Comparison of ENCODE assay signal across 8 mouse cellular contexts in genomic region chr11:3201326-3202230, GRCm38 (mm10). TPM values are rescaled to one million over a fixed set of nuclear protein-coding genes. Genes with fewer than 3 reads are reported as not detected.
A peak's percentile ranks its signal among the peaks of the same experiment; 100 is the strongest.
DNase-seq lines count a peak whose midpoint lies in the region; ATAC-seq and TF ChIP-seq lines count a peak whose summit lies in the region.

No protein-coding gene starts in this region.

- ATAC-seq in hindbrain, embryonic 11.5 days (ENCODE audit: low FRiP score) = no peak
- peak; percentile 5 for ATAC-seq in liver, embryonic 16.5 days (ENCODE audit: low read depth)
- no peak for ATAC-seq in neural tube, embryonic 15.5 days (ENCODE audit: low FRiP score)

- DNase-seq in gastrocnemius, adult 18-20 months (ENCODE audit: low spot score) = peak; percentile 5
- DNase-seq in gastrocnemius, adult 8-10 months (ENCODE audit: low spot score in 2 of 2) = no peak
- DNase-seq in hindbrain, embryonic 11.5 days (ENCODE audit: low spot score) = no peak
- no peak for DNase-seq in left cerebral cortex, adult 11 months (ENCODE audit: low spot score)

- H3K4me3 ChIP-seq in ES-Bruce4 (ENCODE audit: low read depth, low read length) = peak overlapping the region; percentile 85
- H3K4me3 ChIP-seq in cortical plate, adult 2 months (ENCODE audit: insufficient read depth, low read length) = peak overlapping the region; percentile 75
- H3K4me3 ChIP-seq in hindbrain, embryonic 11.5 days (ENCODE audit: low read depth, low read length) = peak overlapping the region; percentile 35
- H3K4me3 ChIP-seq in liver, embryonic 16.5 days (ENCODE audit: low read depth, low read length) = peak overlapping the region; percentile 59
- H3K4me3 ChIP-seq in neural tube, embryonic 15.5 days (replicated peaks) = peak overlapping the region; percentile 40

- H3K4me2 ChIP-seq in hindbrain, embryonic 11.5 days (replicated peaks; ENCODE audit: low read depth, low read length) = peak overlapping the region; percentile 1
- peak overlapping the region; percentile 22 for H3K4me2 ChIP-seq in liver, embryonic 16.5 days (ENCODE audit: low read depth, low read length)
- peak overlapping the region; percentile 36 for H3K4me2 ChIP-seq in neural tube, embryonic 15.5 days

- H3K4me1 ChIP-seq in ES-Bruce4 (ENCODE audit: control insufficient read depth, insufficient read depth, low read length) = no peaks in the 10 kb centered on the region
- H3K4me1 ChIP-seq in cortical plate, adult 2 months (ENCODE audit: control insufficient read depth, insufficient read depth, low read length) = peaks cover 3% of the 10 kb centered on the region
- H3K4me1 ChIP-seq in hindbrain, embryonic 11.5 days (replicated peaks; ENCODE audit: control insufficient read depth, insufficient read depth, low read length) = no peaks in the 10 kb centered on the region
- H3K4me1 ChIP-seq in liver, embryonic 16.5 days (ENCODE audit: control insufficient read depth, low read depth, low read length) = no peaks in the 10 kb centered on the region; the same call in 1 of the 2 replicates
- H3K4me1 ChIP-seq in neural tube, embryonic 15.5 days = peaks cover 11% of the 10 kb centered on the region

- H3K9me3 ChIP-seq in ES-Bruce4 (replicated peaks; ENCODE audit: control insufficient read depth, insufficient read depth, low read length, poor library complexity, severe bottlenecking) = no peaks in the 10 kb centered on the region
- H3K9me3 ChIP-seq in hindbrain, embryonic 11.5 days (ENCODE audit: control insufficient read depth, low read length) = no peaks in the 10 kb centered on the region
- H3K9me3 ChIP-seq in liver, embryonic 16.5 days (replicated peaks; ENCODE audit: control insufficient read depth, low read length) = no peaks in the 10 kb centered on the region
- H3K9me3 ChIP-seq in neural tube, embryonic 15.5 days (replicated peaks) = no peaks in the 10 kb centered on the region

- no peak for TF ChIP-seq CTCF in ES-Bruce4 (IDR thresholded peaks at IDR 0.05; ENCODE audit: low read depth, low read length)
- no peak for TF ChIP-seq CTCF in cortical plate, adult 2 months (IDR thresholded peaks at IDR 0.05; ENCODE audit: extremely low read depth, insufficient read depth, low read length)

- peaks cover 11% of the 10 kb centered on the region for H3K36me3 ChIP-seq in ES-Bruce4 (ENCODE audit: control insufficient read depth, insufficient read depth, low read length, poor library complexity, severe bottlenecking)
- peaks cover 2% of the 10 kb centered on the region; the same call in 1 of the 2 replicates for H3K36me3 ChIP-seq in hindbrain, embryonic 11.5 days (ENCODE audit: control insufficient read depth, insufficient read depth, low read length)
- peaks cover 9% of the 10 kb centered on the region for H3K36me3 ChIP-seq in liver, embryonic 16.5 days (ENCODE audit: control insufficient read depth, insufficient read depth)
- peaks cover 13% of the 10 kb centered on the region for H3K36me3 ChIP-seq in neural tube, embryonic 15.5 days

- TF ChIP-seq EP300 in ES-Bruce4 (IDR thresholded peaks at IDR 0.05; ENCODE audit: insufficient read depth, low read depth, low read length) = no peak

- H3K27ac ChIP-seq in ES-Bruce4 (ENCODE audit: insufficient read depth, low read length) = peak overlapping the region; percentile 48; the same call in 1 of the 2 replicates
- peak overlapping the region; percentile 100 for H3K27ac ChIP-seq in cortical plate, adult 2 months (ENCODE audit: insufficient read depth, low read length)
- no peak overlapping the region for H3K27ac ChIP-seq in hindbrain, embryonic 11.5 days (ENCODE audit: low read depth, low read length)
- H3K27ac ChIP-seq in liver, embryonic 16.5 days (ENCODE audit: low read length) = 0 out of 2 replicates have a peak overlapping the region, but pooled peaks have one; percentile 2
- peak overlapping the region; percentile 71; the same call in 1 of the 2 replicates for H3K27ac ChIP-seq in neural tube, embryonic 15.5 days (replicated peaks)

- H3K9ac ChIP-seq in ES-Bruce4 (ENCODE audit: low read depth, poor library complexity, severe bottlenecking) = peak overlapping the region; percentile 66
- H3K9ac ChIP-seq in hindbrain, embryonic 11.5 days (ENCODE audit: low read depth, low read length) = no peak overlapping the region
- peak overlapping the region; percentile 20 for H3K9ac ChIP-seq in liver, embryonic 16.5 days (ENCODE audit: low read depth, low read length)
- H3K9ac ChIP-seq in neural tube, embryonic 15.5 days (replicated peaks) = no peak overlapping the region

- no peaks in the 10 kb centered on the region for H3K27me3 ChIP-seq in ES-Bruce4 (ENCODE audit: control insufficient read depth, insufficient read depth, low read length, poor library complexity, severe bottlenecking)
- no peaks in the 10 kb centered on the region for H3K27me3 ChIP-seq in hindbrain, embryonic 11.5 days (ENCODE audit: control insufficient read depth, insufficient read depth, low read length)
- no peaks in the 10 kb centered on the region for H3K27me3 ChIP-seq in liver, embryonic 16.5 days (ENCODE audit: control insufficient read depth, insufficient read depth, low read depth, low read length)
- no peaks in the 10 kb centered on the region for H3K27me3 ChIP-seq in neural tube, embryonic 15.5 days (replicated peaks)

- no peak for TF ChIP-seq POLR2A in ES-Bruce4 (IDR thresholded peaks at IDR 0.05; ENCODE audit: insufficient read depth, low read length)
- TF ChIP-seq POLR2A in cortical plate, adult 2 months (IDR thresholded peaks at IDR 0.05; ENCODE audit: extremely low read depth, insufficient read depth, low read length) = no peak

- 8% methylated on average over 16 of the region's 16 CpGs for WGBS in hindbrain, embryonic 11.5 days
- 4% methylated on average over 16 of the region's 16 CpGs for WGBS in liver, embryonic 16.5 days (ENCODE audit: insufficient replicate concordance)
- 8% methylated on average over 16 of the region's 16 CpGs for WGBS in neural tube, embryonic 15.5 days

RNA-seq across cellular contexts. Expression of gene Eif4enif1, which starts 0.6 kb away (rescaled TPM):
- 10 to 100 TPM; 32.9 to 38.2 TPM for total RNA-seq in gastrocnemius, adult 18-20 months (2021)
- 10 to 100 TPM; 27.6 to 39.3 (median 31.4) TPM for total RNA-seq in gastrocnemius, adult 8-10 months (2022)
- 85.6 and 99.9 TPM in 2 replicates for polyA plus RNA-seq in ES-Bruce4 (2011; ENCODE audit: insufficient read depth, insufficient read length, low read depth, missing spikeins)
- 48.1 and 55.8 TPM in 2 replicates for polyA plus RNA-seq in cortical plate, adult 2 months (2012; rRNA removed)
- polyA plus RNA-seq in hindbrain, embryonic 11.5 days (2014; fragmentation: Nextera tagmentation; extraction: Ambion mirVana) = 55.8 and 69.4 TPM in 2 replicates
- 18.5 and 18.7 TPM in 2 replicates for polyA plus RNA-seq in liver, embryonic 16.5 days (2015; fragmentation: Nextera tagmentation; extraction: Ambion mirVana)
- polyA plus RNA-seq in neural tube, embryonic 15.5 days (2015; fragmentation: Nextera tagmentation; extraction: Ambion mirVana) = 48.1 and 53.1 TPM in 2 replicates

RNA-seq across cellular contexts. Expression of gene Sfi1, which starts 8.3 kb away (rescaled TPM):
- 10 to 100 TPM in 1 of 2 experiments, 1 to 10 TPM in 1; 9.8 to 12.4 TPM for total RNA-seq in gastrocnemius, adult 18-20 months (2021)
- 10 to 100 TPM in 2 of 4 experiments, 1 to 10 TPM in 2; 7.8 to 12.1 (median 9.6) TPM for total RNA-seq in gastrocnemius, adult 8-10 months (2022)
- 17.1 and 21.8 TPM in 2 replicates for polyA plus RNA-seq in ES-Bruce4 (2011; ENCODE audit: insufficient read depth, insufficient read length, low read depth, missing spikeins)
- polyA plus RNA-seq in cortical plate, adult 2 months (2012; rRNA removed) = 34.7 and 43.1 TPM in 2 replicates
- polyA plus RNA-seq in hindbrain, embryonic 11.5 days (2014; fragmentation: Nextera tagmentation; extraction: Ambion mirVana) = 7.9 and 8.6 TPM in 2 replicates
- 3.4 and 4.1 TPM in 2 replicates for polyA plus RNA-seq in liver, embryonic 16.5 days (2015; fragmentation: Nextera tagmentation; extraction: Ambion mirVana)
- 15.7 and 16.2 TPM in 2 replicates for polyA plus RNA-seq in neural tube, embryonic 15.5 days (2015; fragmentation: Nextera tagmentation; extraction: Ambion mirVana)

Comparison
In these comparisons a context has a peak if more than half of its experiments do, and no peak if none do; other contexts are left out.
1. H3K4me3 ChIP-seq: peak in every context shown above with its lines; median percentile 85 in ES-Bruce4; 75 in cortical plate, adult 2 months; 59 in liver, embryonic 16.5 days; 40 in neural tube, embryonic 15.5 days; 35 in hindbrain, embryonic 11.5 days.
2. H3K9ac ChIP-seq: peak in ES-Bruce4 (single experiment) and liver, embryonic 16.5 days (single experiment); none in hindbrain, embryonic 11.5 days (single experiment) and neural tube, embryonic 15.5 days (single experiment).
3. Peak in every context shown above with its lines, with median percentiles within 50 percentile points of each other: H3K4me2 ChIP-seq.